Mouse (Mus musculus) layer of hippocampus, adult 2 months (tissue): ENCODE data around the gene Wrap53. TPM values are rescaled to one million over a fixed set of nuclear protein-coding genes. Genes with fewer than 3 reads are reported as not detected.

ENCODE experiments used
- DNase-seq, 2 experiments: peaks; one replicate each; pipeline ENCODE4 v3.0.0; 2022; ENCODE audit warnings: low spot score in 2 of 2
- H3K27ac ChIP-seq: fragments of 200-600 bp; 2 replicates; pipeline ENCODE4 v1.8.1; 2022
- H3K4me3 ChIP-seq: fragments of 200-600 bp; 2 replicates; pipeline ENCODE4 v1.8.1; 2022; ENCODE audit warnings: mild to moderate bottlenecking
- CTCF ChIP-seq: fragments of 200-600 bp; conservative IDR thresholded peaks from 2 replicates; pipeline ENCODE4 v1.8.1; 2022; ENCODE audit warnings: antibody characterized with exemption, mild to moderate bottlenecking, moderate library complexity
- total RNA-seq, 2 experiments: library from RNA; stranded (reverse); gene quantifications; 2 replicates each; pipeline ENCODE4 v1.2.3; 2021

Gene Wrap53
- total RNA-seq, 2 experiments from 2014 or later = 12.0 to 14.3 TPM

- no peak for DNase-seq
- Histone ChIP-seq H3K4me3 (no peak overlapping the region), H3K27ac (peak overlapping the region; percentile 46; the same call in 1 of the 2 replicates)
- TF ChIP-seq CTCF = no peak
Measured at GRCm38 (mm10) chr11:69610899-69611298, 30.8 kb upstream of the Wrap53 start.

DNA sequence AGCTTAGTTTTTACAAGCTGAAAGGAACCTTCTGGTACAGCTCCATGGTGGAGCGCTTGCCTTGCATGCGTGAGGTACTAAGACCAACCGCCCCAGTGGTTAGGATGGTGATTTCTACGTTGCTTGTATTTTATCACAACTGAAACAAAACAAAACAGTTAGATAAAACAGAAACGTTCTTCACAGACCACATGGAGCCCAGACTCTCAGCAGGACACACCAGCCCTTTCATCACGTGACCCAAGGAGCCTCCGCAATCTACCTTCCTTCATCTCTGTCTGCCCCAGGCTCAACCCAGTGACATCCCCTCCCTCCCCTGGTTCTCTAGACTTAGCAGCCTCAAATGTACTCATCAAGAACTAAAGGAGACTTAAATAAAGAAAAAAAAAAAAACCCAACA, 29.4 kb upstream of the Wrap53 start:
- no peak overlapping the region for H3K27ac ChIP-seq
- no peak for TF ChIP-seq CTCF
- no peak overlapping the region for H3K4me3 ChIP-seq
- DNase-seq = no peak

DNA sequence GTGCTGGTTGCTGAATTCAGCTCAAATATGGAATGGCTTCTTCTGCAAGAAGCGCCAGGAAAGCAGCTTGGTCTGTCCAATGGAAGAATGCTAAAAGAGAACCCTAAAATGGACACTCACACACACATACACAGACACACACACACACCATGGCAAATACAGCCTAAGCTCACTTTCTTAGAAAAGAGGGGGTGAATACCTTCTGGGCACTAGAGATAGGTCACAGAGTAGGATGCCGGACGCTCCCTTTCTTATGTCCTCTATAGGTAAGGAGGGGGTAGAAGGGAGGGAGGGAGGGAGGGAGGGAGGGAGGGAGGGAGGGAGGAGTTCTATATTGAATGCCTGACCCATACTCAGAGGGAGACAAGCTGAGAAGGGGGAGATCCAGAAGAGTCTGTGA, 28.5 kb upstream of the Wrap53 start:
- TF ChIP-seq CTCF = no peak

GRCm38 (mm10) chr11:69606832-69607231, 26.8 kb upstream of the Wrap53 start:
- no peak for TF ChIP-seq CTCF
- H3K27ac ChIP-seq = no peak overlapping the region
- DNase-seq = no peak
- H3K4me3 ChIP-seq = no peak overlapping the region

More for the DNA sequence above, 28.5 kb upstream of the Wrap53 start:
- Histone ChIP-seq H3K27ac (no peak overlapping the region), H3K4me3 (no peak overlapping the region)
- DNase-seq = no peak

DNA sequence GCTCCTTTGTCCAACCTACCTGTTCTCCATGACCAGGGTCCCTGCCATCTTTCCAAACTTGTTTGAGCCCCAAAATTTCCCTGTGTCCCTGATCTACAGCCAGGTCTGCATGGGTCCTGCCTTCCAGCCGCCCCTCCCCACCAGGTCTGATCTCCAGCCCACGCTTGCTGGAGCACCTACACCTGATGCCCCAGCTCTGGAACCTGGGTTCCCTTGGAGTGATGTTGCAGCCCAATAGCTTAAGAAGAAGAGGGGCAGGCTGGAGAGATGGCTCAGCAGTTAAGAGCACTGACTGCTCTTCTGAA, 26.4 kb upstream of the Wrap53 start:
- peak overlapping the region; percentile 28; the same call in 1 of the 2 replicates for H3K27ac ChIP-seq

DNA sequence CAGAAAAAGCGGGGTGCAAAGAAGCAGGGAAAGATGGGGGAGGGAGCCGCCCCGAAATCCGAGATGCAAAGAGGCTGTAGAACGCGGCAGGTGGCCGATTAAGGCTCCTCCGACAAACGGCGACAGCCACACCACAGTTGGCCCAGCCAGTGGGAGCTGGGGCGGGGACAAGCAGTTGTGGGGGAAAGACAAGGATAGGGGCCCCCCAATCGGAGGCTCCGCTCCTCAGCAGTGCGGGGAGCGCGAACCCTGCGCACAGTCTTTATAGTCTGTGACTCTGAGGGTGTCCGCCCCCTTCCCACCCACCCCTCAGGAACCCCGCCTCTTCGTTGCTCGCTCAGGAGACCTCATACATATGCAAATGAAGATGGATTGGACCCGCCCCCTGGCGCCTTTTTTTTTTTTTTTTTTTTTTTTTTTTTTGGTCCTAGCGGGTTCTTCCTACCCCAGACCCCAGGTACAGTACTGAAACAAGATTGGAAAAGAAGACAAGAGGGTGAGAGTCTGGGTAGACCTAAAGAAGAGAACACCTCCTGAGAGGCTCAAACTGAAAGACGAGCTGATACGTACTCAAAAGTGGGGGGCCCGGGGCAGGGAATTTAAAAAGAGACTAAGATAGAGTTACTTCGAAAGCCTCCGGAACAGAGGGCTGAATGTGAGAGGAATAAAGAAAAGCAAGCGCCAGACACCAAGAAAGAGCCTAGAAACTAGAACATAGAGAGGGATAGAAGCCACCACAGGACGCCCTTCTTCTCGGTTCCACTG, 25.9 kb upstream of the Wrap53 start, which contains the start of gene Atp1b2:
Gene Atp1b2 (minus strand): TSS at position 217 of the 765 bp plus-strand sequence.
- DNase-seq = peak; percentile 84 to 85
- Histone ChIP-seq H3K4me3 (peak within 1 kb of the TSS; percentile 88), H3K27ac (peak within 1 kb of the TSS; percentile 95)
- no peak for TF ChIP-seq CTCF

More for the DNA sequence above, 26.4 kb upstream of the Wrap53 start:
- no peak for DNase-seq
- no peak overlapping the region; the same call in 1 of the 2 replicates for H3K4me3 ChIP-seq
- no peak for TF ChIP-seq CTCF

DNA sequence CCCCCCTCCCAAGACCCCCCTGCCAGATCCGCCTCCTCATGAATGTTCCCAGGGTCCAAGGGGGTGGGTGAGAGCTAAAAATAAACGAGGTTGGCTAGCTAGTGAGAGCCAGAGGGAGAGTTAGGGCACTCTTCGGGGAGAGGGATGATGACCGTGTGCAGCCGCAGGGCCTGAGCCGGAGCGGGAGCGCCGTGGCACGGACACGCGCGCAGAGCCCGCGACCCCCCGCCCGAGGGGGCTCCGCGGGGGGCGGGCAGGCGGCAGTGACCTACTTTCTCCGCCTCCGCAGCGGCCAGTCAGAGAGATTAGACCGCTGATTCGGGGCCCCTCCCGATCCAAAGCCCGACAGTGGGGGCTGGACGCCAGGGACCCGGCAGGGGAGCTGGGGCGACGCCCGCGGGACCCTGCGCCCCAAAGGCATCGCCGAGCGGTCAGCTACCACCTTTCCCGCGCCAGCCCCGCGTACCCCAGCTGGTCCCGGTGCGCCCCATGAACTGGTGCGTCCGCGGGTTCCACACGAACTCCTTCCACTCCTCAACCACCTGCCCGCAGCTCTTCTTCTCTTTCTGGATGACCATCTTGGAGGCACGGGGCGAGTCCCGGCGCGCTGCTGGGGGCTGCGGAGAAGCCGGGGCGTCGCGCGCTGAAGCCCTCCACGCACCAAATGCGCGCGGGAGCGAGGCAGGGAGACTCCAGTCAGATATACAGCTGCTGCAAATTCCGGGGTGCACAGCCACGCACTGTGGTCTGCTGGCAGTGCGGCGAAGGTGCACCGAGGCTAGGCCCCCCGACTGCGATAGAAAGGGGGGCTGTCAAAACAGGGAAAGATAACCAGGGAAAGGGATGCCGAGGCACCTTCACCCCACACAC, 25.0 kb upstream of the Wrap53 start:
- Histone ChIP-seq H3K27ac (peak overlapping the region; percentile 95), H3K4me3 (peak overlapping the region; percentile 88)
- peak in 1 of 2 experiments; percentile 24 for DNase-seq
- no peak for TF ChIP-seq CTCF

DNA sequence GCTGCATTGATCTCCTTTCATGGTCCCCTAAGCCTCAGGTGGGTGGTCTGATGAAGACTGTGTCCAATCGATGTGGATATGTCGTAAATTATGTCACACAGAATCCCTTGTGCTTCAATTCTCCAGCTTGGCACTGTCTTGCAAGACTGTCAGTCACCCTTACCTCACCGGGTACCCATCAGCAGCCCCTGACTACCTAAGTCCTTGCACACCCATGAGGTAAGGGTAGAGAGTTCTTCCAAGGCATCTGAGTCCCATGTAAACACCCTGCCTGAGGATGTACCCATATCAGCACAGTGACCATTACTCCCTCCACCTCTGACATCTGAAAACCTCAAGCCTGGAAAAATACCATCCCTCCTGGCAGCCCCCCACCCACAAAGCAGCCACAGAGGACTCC, 24.3 kb upstream of the Wrap53 start:
- H3K27ac ChIP-seq = peak overlapping the region; percentile 95
- TF ChIP-seq CTCF = no peak
- DNase-seq = no peak
- peak overlapping the region; percentile 88 for H3K4me3 ChIP-seq

GRCm38 (mm10) chr11:69603516-69603915, 23.5 kb upstream of the Wrap53 start:
- DNase-seq = no peak
- Histone ChIP-seq H3K4me3 (peak overlapping the region; percentile 88), H3K27ac (peak overlapping the region; percentile 95)
- TF ChIP-seq CTCF = no peak

GRCm38 (mm10) chr11:69601768-69602167, 21.7 kb upstream of the Wrap53 start:
- H3K4me3 ChIP-seq = no peak overlapping the region; the same call in 1 of the 2 replicates
- H3K27ac ChIP-seq = peak overlapping the region; percentile 77; the same call in 1 of the 2 replicates
- no peak for TF ChIP-seq CTCF
- no peak for DNase-seq

DNA sequence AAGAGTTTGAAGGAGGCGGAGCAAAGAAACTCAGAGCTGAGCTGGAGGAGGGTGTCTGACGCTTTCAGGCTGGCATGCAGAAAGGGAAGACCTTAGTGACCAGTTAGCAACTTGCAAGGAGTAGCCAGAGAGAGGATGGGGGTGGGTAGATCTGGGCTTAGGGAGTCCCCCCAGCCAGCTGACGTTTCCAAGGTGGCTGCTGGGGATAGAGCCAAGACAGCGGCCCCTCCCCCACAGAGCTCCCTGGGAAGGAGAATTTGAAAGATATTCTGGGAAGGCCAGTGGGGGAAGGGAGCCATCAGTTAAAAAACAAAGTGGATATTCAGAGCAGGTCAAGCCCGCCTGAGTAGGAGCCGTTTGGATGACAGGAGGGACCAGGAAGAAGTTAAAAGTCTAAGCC, 20.0 kb upstream of the Wrap53 start:
- peak; percentile 72 to 83 for DNase-seq
- peak overlapping the region; percentile 24; the same call in 1 of the 2 replicates for H3K4me3 ChIP-seq
- peak overlapping the region; percentile 78 for H3K27ac ChIP-seq
- no peak for TF ChIP-seq CTCF

DNA sequence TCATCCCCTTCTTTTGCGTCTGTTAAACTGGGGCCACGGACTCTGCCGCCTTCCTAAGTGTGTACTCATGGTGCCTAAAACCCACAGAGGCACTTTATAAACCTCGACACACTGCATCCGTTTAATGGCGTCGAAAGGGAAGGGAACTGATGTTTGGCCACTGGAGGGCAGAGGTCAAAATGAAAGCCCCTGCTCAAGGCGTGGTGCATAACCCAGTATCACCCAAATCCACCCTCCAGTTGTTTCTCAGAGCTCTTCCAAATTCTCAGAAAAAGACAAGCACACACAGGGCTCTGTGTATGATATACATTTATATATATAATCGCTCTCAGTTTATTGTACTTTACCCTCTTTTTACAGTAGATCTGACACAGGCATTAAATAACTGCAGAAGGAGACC, 19.4 kb upstream of the Wrap53 start:
- TF ChIP-seq CTCF = peak; percentile 12; the same call in 1 of the 2 replicates
- DNase-seq = no peak
- peak overlapping the region; percentile 78 for H3K27ac ChIP-seq
- peak overlapping the region; percentile 24; the same call in 1 of the 2 replicates for H3K4me3 ChIP-seq

GRCm38 (mm10) chr11:69594853-69595252, 14.8 kb upstream of the Wrap53 start:
- no peak for DNase-seq
- TF ChIP-seq CTCF = no peak
- Histone ChIP-seq H3K27ac (no peak overlapping the region), H3K4me3 (no peak overlapping the region)
